In genomic region chr11:62240631-62241261, GRCm38 (mm10) we compare ENCODE assay signal across 26 mouse cellular contexts. TPM values are rescaled to one million over a fixed set of nuclear protein-coding genes. Genes with fewer than 3 reads are reported as not detected.
DNase-seq lines count a peak whose midpoint lies in the region; ATAC-seq and TF ChIP-seq lines count a peak whose summit lies in the region.
"Had no signal": no experiment of that assay in that cellular context is flagged by ENCODE, and none has a peak within 500 bp of the region (broad histone marks: within the 10 kb centered on the region; RNA-seq: fewer than 3 reads in every experiment).

No protein-coding gene starts in this region.

- no peak overlapping the region for H3K4me2 ChIP-seq in kidney, embryonic 16.5 days (replicated peaks; ENCODE audit: low read depth, low read length)
- no peak overlapping the region for H3K4me2 ChIP-seq in liver, embryonic 14.5 days (ENCODE audit: low read depth)
- H3K4me2 ChIP-seq in intestine, postnatal 0 days (replicated peaks; ENCODE audit: low read depth), result no peak overlapping the region
- H3K4me2 ChIP-seq: embryonic facial prominence, embryonic 15.5 days; forebrain, embryonic 12.5 days; heart, embryonic 12.5 days; hindbrain, embryonic 13.5 days; midbrain, embryonic 13.5 days; neural tube, embryonic 13.5 days had no signal

- no peak overlapping the region for H3K27ac ChIP-seq in kidney, embryonic 16.5 days (ENCODE audit: low read length)
- no peak overlapping the region for H3K27ac ChIP-seq in liver, embryonic 14.5 days
- H3K27ac ChIP-seq in intestine, postnatal 0 days (ENCODE audit: low read depth, low read length), result no peak overlapping the region
- H3K27ac ChIP-seq: embryonic facial prominence, embryonic 10.5 days; embryonic facial prominence, embryonic 15.5 days; forebrain, embryonic 12.5 days; heart, adult 2 months; hindbrain, embryonic 13.5 days; midbrain, embryonic 13.5 days; neural tube, embryonic 13.5 days had no signal

- peak; percentile 59 for DNase-seq in kidney, adult 11 months
- DNase-seq in liver, embryonic 14.5 days (ENCODE audit: low read depth in 3 of 3, low spot score in 3 of 3), result no peak
- DNase-seq in liver, result no peak
- DNase-seq in right cerebral cortex, adult 18-20 months, result no peak
- no peak for DNase-seq in left cerebral cortex, postnatal 36 days (ENCODE audit: low spot score in 2 of 2)
- DNase-seq: adrenal gland, postnatal 25 days; cerebellum, adult 2 months; cerebellum, postnatal 25 days; gastrocnemius, postnatal 14 days; heart, adult 2 months; heart, postnatal 4 days; layer of hippocampus, adult 9-11 months; lung, postnatal 36 days had no signal

- 54% methylated on average over 12 of the region's 12 CpGs for WGBS in kidney, embryonic 16.5 days
- WGBS in liver, embryonic 14.5 days (ENCODE audit: insufficient replicate concordance), result 53% methylated on average over 12 of the region's 12 CpGs
- whole genome bisulfite sequencing in intestine, postnatal 0 days, result 55% methylated on average over 12 of the region's 12 CpGs

- intact Hi-C loops in left cerebral cortex, postnatal 36 days (cut with DNase I), result no loop called here

- H3K36me3 ChIP-seq in kidney, embryonic 16.5 days (ENCODE audit: insufficient read depth, low read length), result no peaks in the 10 kb centered on the region
- H3K36me3 ChIP-seq in liver, embryonic 14.5 days (replicated peaks; ENCODE audit: control insufficient read depth, insufficient read depth, low read depth), result no peaks in the 10 kb centered on the region
- no peaks in the 10 kb centered on the region for H3K36me3 ChIP-seq in intestine, postnatal 0 days (ENCODE audit: control insufficient read depth, insufficient read depth)
- H3K36me3 ChIP-seq: embryonic facial prominence, embryonic 10.5 days; embryonic facial prominence, embryonic 15.5 days; forebrain, embryonic 12.5 days; heart, embryonic 12.5 days; hindbrain, embryonic 13.5 days; midbrain, embryonic 13.5 days; neural tube, embryonic 13.5 days had no signal

- no peak overlapping the region for H3K9ac ChIP-seq in kidney, embryonic 16.5 days (replicated peaks; ENCODE audit: low read length)
- H3K9ac ChIP-seq in liver, embryonic 14.5 days (replicated peaks), result no peak overlapping the region
- H3K9ac ChIP-seq in intestine, postnatal 0 days (ENCODE audit: low read depth, low read length), result no peak overlapping the region
- H3K9ac ChIP-seq: embryonic facial prominence, embryonic 15.5 days; forebrain, embryonic 12.5 days; heart, embryonic 12.5 days; hindbrain, embryonic 13.5 days; midbrain, embryonic 13.5 days; neural tube, embryonic 13.5 days had no signal

- TF ChIP-seq EP300 in liver, embryonic 14.5 days (IDR thresholded peaks at IDR 0.05; ENCODE audit: low read depth), result no peak

- peaks cover 4% of the 10 kb centered on the region; the same call in 1 of the 2 replicates for H3K9me3 ChIP-seq in kidney, embryonic 16.5 days (ENCODE audit: low read length)
- no peaks in the 10 kb centered on the region for H3K9me3 ChIP-seq in liver, embryonic 14.5 days (ENCODE audit: control insufficient read depth, low read length)
- no peaks in the 10 kb centered on the region for H3K9me3 ChIP-seq in intestine, postnatal 0 days (ENCODE audit: control insufficient read depth)
- H3K9me3 ChIP-seq: embryonic facial prominence, embryonic 15.5 days; hindbrain, embryonic 13.5 days; midbrain, embryonic 13.5 days; neural tube, embryonic 13.5 days had no signal

- no peak; the same call in 1 of the 2 replicates for ATAC-seq in kidney, embryonic 16.5 days (ENCODE audit: low FRiP score, low TSS enrichment)
- ATAC-seq in liver, embryonic 14.5 days (ENCODE audit: insufficient read depth), result no peak
- ATAC-seq in intestine, postnatal 0 days, result peak; percentile 55
- ATAC-seq in megakaryocyte progenitor cell, adult 5-6 weeks (replicated peaks; ENCODE audit: poor library complexity), result peak; percentile 50
- ATAC-seq: midbrain, embryonic 13.5 days; Patski had no signal

- H3K4me1 ChIP-seq in kidney, embryonic 16.5 days (ENCODE audit: insufficient read depth, low read length), result no peaks in the 10 kb centered on the region
- H3K4me1 ChIP-seq in liver, embryonic 14.5 days (replicated peaks; ENCODE audit: control insufficient read depth in 2 of 2, insufficient read depth in 2 of 2, low read length in 1 of 2), result no peaks in the 10 kb centered on the region
- H3K4me1 ChIP-seq in intestine, postnatal 0 days (replicated peaks; ENCODE audit: control insufficient read depth, insufficient read depth, low read length), result no peaks in the 10 kb centered on the region
- H3K4me1 ChIP-seq: embryonic facial prominence, embryonic 15.5 days; forebrain, embryonic 12.5 days; heart, embryonic 12.5 days; hindbrain, embryonic 13.5 days; midbrain, embryonic 13.5 days; neural tube, embryonic 13.5 days had no signal

- H3K27me3 ChIP-seq in kidney, embryonic 16.5 days (ENCODE audit: insufficient read depth, low read length), result no peaks in the 10 kb centered on the region
- H3K27me3 ChIP-seq in liver, embryonic 14.5 days (ENCODE audit: control insufficient read depth, insufficient read depth, low read length), result no peaks in the 10 kb centered on the region
- H3K27me3 ChIP-seq in intestine, postnatal 0 days (replicated peaks; ENCODE audit: control insufficient read depth, insufficient read depth, low read length), result 0 out of 2 replicates have a peak, but pooled peaks cover 4% of the 10 kb centered on the region
- H3K27me3 ChIP-seq: embryonic facial prominence, embryonic 15.5 days; forebrain, embryonic 12.5 days; hindbrain, embryonic 13.5 days; midbrain, embryonic 13.5 days; neural tube, embryonic 13.5 days; Patski had no signal

- no peak overlapping the region for H3K4me3 ChIP-seq in kidney, embryonic 16.5 days (ENCODE audit: low read length)
- H3K4me3 ChIP-seq in liver, embryonic 14.5 days (ENCODE audit: insufficient read depth in 1 of 2, low read depth in 2 of 2, low read length in 2 of 2), result no peak overlapping the region
- H3K4me3 ChIP-seq in intestine, postnatal 0 days (ENCODE audit: low read depth, low read length), result no peak overlapping the region
- H3K4me3 ChIP-seq: embryonic facial prominence, embryonic 10.5 days; embryonic facial prominence, embryonic 15.5 days; forebrain, embryonic 12.5 days; heart, adult 2 months; heart, embryonic 12.5 days; hindbrain, embryonic 13.5 days; midbrain, embryonic 13.5 days; neural tube, embryonic 13.5 days had no signal

- TF ChIP-seq CTCF in liver, embryonic 14.5 days (IDR thresholded peaks at IDR 0.05; ENCODE audit: low read depth), result 0 out of 2 replicates have a peak, but pooled peaks have one; percentile 3
- no peak for TF ChIP-seq CTCF in intestine, postnatal 0 days (IDR thresholded peaks at IDR 0.05; ENCODE audit: low read depth)

RNA-seq across cellular contexts. Expression of gene Adora2b, which starts 8.0 kb away (rescaled TPM):
- 4.4 and 6.0 TPM in 2 replicates for polyA plus RNA-seq in kidney, embryonic 16.5 days (2015; fragmentation: Nextera tagmentation; extraction: Ambion mirVana)
- 0.31 and 0.42 TPM in 2 replicates for polyA plus RNA-seq in liver, embryonic 14.5 days (2012; rRNA removed)
- polyA plus RNA-seq in liver, embryonic 14.5 days (2014; fragmentation: Nextera tagmentation; extraction: Ambion mirVana), result 0.29 and 1.2 TPM in 2 replicates
- polyA plus RNA-seq in intestine, postnatal 0 days (2015; fragmentation: Nextera tagmentation; extraction: Ambion mirVana), result 40.4 and 43.6 TPM in 2 replicates
- 0.42 and 1.1 TPM in 2 replicates for total RNA-seq in megakaryocyte progenitor cell, adult 5-6 weeks (2015)
- 0.27 and 0.50 TPM in 2 replicates for total RNA-seq in megakaryocyte progenitor cell, adult 5-6 weeks (2017)
- total RNA-seq in left cerebral cortex, postnatal 36 days (2021), result 1 to 10 TPM; 6.6 to 7.0 TPM
- total RNA-seq: liver, adult 2 months; megakaryocyte-erythroid progenitor cell, adult 5-6 weeks had no signal

RNA-seq across cellular contexts. Expression of gene Zswim7, which starts 40.4 kb away (rescaled TPM):
- polyA plus RNA-seq in kidney, embryonic 16.5 days (2015; fragmentation: Nextera tagmentation; extraction: Ambion mirVana), result 23.0 and 24.3 TPM in 2 replicates
- polyA plus RNA-seq in liver, embryonic 14.5 days (2012; rRNA removed), result 7.3 and 7.9 TPM in 2 replicates
- 10.7 and 11.4 TPM in 2 replicates for polyA plus RNA-seq in liver, embryonic 14.5 days (2014; fragmentation: Nextera tagmentation; extraction: Ambion mirVana)
- 49.5 and 55.0 TPM in 2 replicates for polyA plus RNA-seq in intestine, postnatal 0 days (2015; fragmentation: Nextera tagmentation; extraction: Ambion mirVana)
- total RNA-seq in megakaryocyte progenitor cell, adult 5-6 weeks (2015), result 7.4 and 8.9 TPM in 2 replicates
- 5.1 and 9.3 TPM in 2 replicates for total RNA-seq in megakaryocyte progenitor cell, adult 5-6 weeks (2017)
- total RNA-seq in left cerebral cortex, postnatal 36 days (2021), result 10 to 100 TPM; 16.0 to 16.9 TPM

RNA-seq across cellular contexts. Expression of gene Ttc19, which starts 40.5 kb away (rescaled TPM):
- 17.2 and 19.8 TPM in 2 replicates for polyA plus RNA-seq in kidney, embryonic 16.5 days (2015; fragmentation: Nextera tagmentation; extraction: Ambion mirVana)
- polyA plus RNA-seq in liver, embryonic 14.5 days (2012; rRNA removed), result 1.1 and 1.8 TPM in 2 replicates
- 1.7 and 1.8 TPM in 2 replicates for polyA plus RNA-seq in liver, embryonic 14.5 days (2014; fragmentation: Nextera tagmentation; extraction: Ambion mirVana)
- polyA plus RNA-seq in intestine, postnatal 0 days (2015; fragmentation: Nextera tagmentation; extraction: Ambion mirVana), result 11.5 and 16.2 TPM in 2 replicates
- total RNA-seq in megakaryocyte progenitor cell, adult 5-6 weeks (2015), result 7.1 and 8.5 TPM in 2 replicates
- total RNA-seq in megakaryocyte progenitor cell, adult 5-6 weeks (2017), result 12.2 and 14.0 TPM in 2 replicates
- total RNA-seq in left cerebral cortex, postnatal 36 days (2021), result 10 to 100 TPM; 76.7 to 91.5 TPM

Comparison
In these comparisons a context has a peak if more than half of its experiments do, and no peak if none do; other contexts are left out.
1. ATAC-seq: peak in intestine, postnatal 0 days (single experiment) and megakaryocyte progenitor cell, adult 5-6 weeks (single experiment); none in kidney, embryonic 16.5 days (single experiment) and liver, embryonic 14.5 days (single experiment).